Mouse (Mus musculus) heart, postnatal 0 days (tissue): Measurements from ENCODE around the gene Rfx4. TPM values are rescaled to one million over a fixed set of nuclear protein-coding genes. Genes with fewer than 3 reads are reported as not detected.

ENCODE experiments used
- ATAC-seq: fragments of 200-750 bp; cut with Nextera tagmentation; 2 replicates; pipeline ENCODE4 v1.8.0; 2017; ENCODE audit warnings: low read depth, moderate number of reproducible peaks, moderate library complexity; ENCODE audit not compliant: insufficient read depth
- DNase-seq: peaks from one replicate; pipeline ENCODE4 v3.0.0-alpha.2; 2016; ENCODE audit warnings: low spot score
- H3K27ac ChIP-seq: fragments of 300-500 bp; sonication (generic); 2 replicates; pipeline ENCODE4 v1.5.1; 2014; ENCODE audit warnings: low read depth, mild to moderate bottlenecking
- H3K27me3 ChIP-seq: fragments of 300-500 bp; sonication (generic); 2 replicates; pipeline ENCODE4 v1.6.1; 2014; ENCODE audit warnings: low read length, mixed read lengths; ENCODE audit not compliant: control insufficient read depth, insufficient read depth
- H3K36me3 ChIP-seq: fragments of 300-500 bp; sonication (generic); replicated peaks from 2 replicates; pipeline ENCODE4 v1.6.1; 2014; ENCODE audit warnings: low read length, mixed read lengths; ENCODE audit not compliant: control insufficient read depth, insufficient read depth
- H3K4me1 ChIP-seq: fragments of 300-500 bp; sonication (generic); 2 replicates; pipeline ENCODE4 v1.6.1; 2014; ENCODE audit warnings: antibody characterized with exemption; ENCODE audit not compliant: control insufficient read depth, insufficient read depth
- H3K4me2 ChIP-seq: fragments of 300-500 bp; sonication (generic); 2 replicates; pipeline ENCODE4 v1.6.1; 2014; ENCODE audit warnings: low read depth, mild to moderate bottlenecking, low read length, moderate library complexity
- H3K4me3 ChIP-seq: fragments of 300-500 bp; sonication (generic); 2 replicates; pipeline ENCODE4 v1.5.1; 2014; ENCODE audit warnings: low read depth, low read length
- H3K9ac ChIP-seq: fragments of 300-500 bp; sonication (generic); replicated peaks from 2 replicates; pipeline ENCODE4 v1.6.1; 2014; ENCODE audit warnings: low read depth, low read length, mixed read lengths
- H3K9me3 ChIP-seq: fragments of 300-500 bp; sonication (generic); replicated peaks from 2 replicates; pipeline ENCODE4 v1.6.1; 2016; ENCODE audit warnings: low read length; ENCODE audit not compliant: control insufficient read depth
- CTCF ChIP-seq: IDR thresholded peaks from 2 replicates; pipeline ENCODE4 v1.5.1; 2016; ENCODE audit warnings: antibody characterized with exemption, control low read depth, low read depth
- EP300 ChIP-seq: IDR thresholded peaks from 2 replicates; pipeline ENCODE4 v1.6.1; 2016; ENCODE audit warnings: antibody characterized with exemption, low read depth
- WGBS: fragments of 180-500 bp; shearing (Covaris S2); extraction: QIAGEN DNeasy Blood & Tissue Kit; methylation state at CpG from one replicate; pipeline ENCODE4 v1.1.7; 2014; 5-methylcytosine and 5-hydroxymethylcytosine counted together
- polyA plus RNA-seq: library from polyadenylated mRNA; unstranded; fragments of >200 nt; fragmentation: Nextera tagmentation; extraction: Ambion mirVana; gene quantifications from 2 replicates; pipeline ENCODE4 v1.2.1, GENCODE M21; 2015
- total RNA-seq: library from RNA; depleted of rRNA; stranded (reverse); fragments of >200 nt; gene quantifications from 2 replicates; pipeline ENCODE4 v1.2.3, GENCODE M21; 2014; ENCODE audit warnings: low replicate concordance

Rfx4 gene
- total and polyA plus RNA-seq, 2 experiments from 2014 or later = not detected

DNA sequence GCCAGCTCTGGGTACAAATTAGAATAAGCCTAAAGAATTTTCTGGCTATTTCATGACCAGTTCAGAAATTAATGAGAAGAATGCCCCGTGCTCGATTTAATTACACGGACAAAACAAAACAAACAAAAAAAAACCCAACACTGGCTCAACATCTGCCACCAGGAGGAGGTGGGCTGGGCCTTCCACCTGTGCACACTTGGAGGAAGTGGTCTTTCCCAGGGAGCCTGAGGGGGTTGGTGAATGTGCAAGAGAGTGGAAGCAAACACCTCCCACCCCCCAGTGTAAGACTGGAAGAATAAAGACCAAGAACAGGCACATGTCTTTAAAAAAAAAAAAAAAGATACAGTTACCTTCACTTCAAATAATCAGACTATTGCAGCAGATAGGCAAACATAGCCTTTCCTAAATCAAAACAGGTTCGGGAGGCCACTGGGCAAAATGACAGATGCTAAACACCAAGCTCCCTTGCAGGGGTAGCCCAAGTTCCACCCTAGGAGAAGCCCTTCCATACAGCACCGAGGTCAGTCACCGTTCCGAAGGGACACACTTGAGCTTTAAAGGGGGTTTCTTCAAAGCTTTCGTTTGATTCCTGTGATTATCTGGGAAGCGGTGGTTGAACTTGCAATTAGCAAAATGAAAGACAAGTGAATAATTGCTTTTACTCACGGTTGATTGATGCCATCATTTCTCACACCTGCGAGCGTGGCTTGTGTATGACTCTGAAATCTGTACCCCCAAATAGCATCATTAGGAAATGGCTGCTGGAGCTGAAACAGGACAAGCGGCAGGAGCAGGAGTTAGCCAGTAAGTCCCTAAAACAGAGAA is 103.9 kb downstream of the Rfx4 start:
- Histone ChIP-seq H3K36me3 (no peaks in the 10 kb centered on the region), H3K27ac (no peak overlapping the region), H3K4me3 (no peak overlapping the region), H3K4me1 (no peaks in the 10 kb centered on the region), H3K9me3 (no peaks in the 10 kb centered on the region), H3K4me2 (no peak overlapping the region), H3K9ac (no peak overlapping the region), H3K27me3 (peaks cover 34% of the 10 kb centered on the region; the same call in 1 of the 2 replicates)
- ATAC-seq (no peak), DNase-seq (no peak)
- WGBS = 64% methylated on average over 13 of the region's 13 CpGs
- TF ChIP-seq CTCF (no peak), EP300 (no peak)

DNA sequence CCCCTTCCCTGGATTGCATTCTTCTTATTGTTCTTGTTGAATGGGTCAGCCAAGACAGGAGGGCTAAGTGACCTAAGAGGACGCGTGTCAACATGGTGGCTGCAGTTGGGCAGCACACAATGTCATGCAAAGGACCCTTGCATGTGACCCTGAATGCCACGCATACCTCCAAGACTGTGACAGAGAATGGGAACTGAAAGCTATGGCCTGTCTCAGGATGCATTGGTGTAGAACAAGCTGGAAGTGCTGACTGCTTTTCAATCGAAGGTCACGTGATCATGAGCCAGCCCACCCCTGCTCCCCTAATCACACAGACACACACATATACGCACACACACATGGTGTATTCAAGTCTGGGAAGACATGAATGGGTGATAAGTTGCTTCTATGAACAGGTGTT is 107.6 kb downstream of the Rfx4 start:
- H3K9me3 ChIP-seq = no peaks in the 10 kb centered on the region; the same call in 1 of the 2 replicates
- ATAC-seq (no peak), DNase-seq (no peak)
- no peaks in the 10 kb centered on the region for H3K4me1 ChIP-seq
- no peak for TF ChIP-seq EP300
- no peak for TF ChIP-seq CTCF
- 81% methylated on average over 6 of the region's 6 CpGs for WGBS
- peaks cover 41% of the 10 kb centered on the region for H3K27me3 ChIP-seq
- no peak overlapping the region for H3K9ac ChIP-seq
- no peaks in the 10 kb centered on the region for H3K36me3 ChIP-seq
- H3K4me3 ChIP-seq = no peak overlapping the region
- H3K4me2 ChIP-seq = no peak overlapping the region
- no peak overlapping the region for H3K27ac ChIP-seq

DNA sequence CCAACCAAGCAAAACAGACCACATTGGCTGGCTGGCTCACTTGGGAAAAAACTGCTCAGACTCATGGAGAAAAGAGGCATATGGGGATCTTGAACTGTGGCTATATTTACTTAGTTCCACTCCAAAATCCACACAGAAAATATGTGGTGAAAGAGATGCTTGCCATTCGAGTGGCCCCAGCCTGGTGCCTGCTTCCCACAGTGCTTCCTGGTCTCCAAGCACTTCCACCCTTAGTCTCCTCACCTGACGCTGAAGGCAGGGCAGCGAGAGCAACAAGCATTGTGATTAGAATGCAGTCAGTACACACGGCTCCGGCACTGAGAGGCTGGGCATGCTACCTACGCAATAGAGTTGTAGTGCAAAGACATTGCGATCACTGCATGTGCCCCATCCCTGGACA is 111.7 kb downstream of the Rfx4 start:
- Histone ChIP-seq H3K9me3 (no peaks in the 10 kb centered on the region; the same call in 1 of the 2 replicates), H3K27me3 (peaks cover 29% of the 10 kb centered on the region), H3K4me1 (no peaks in the 10 kb centered on the region), H3K36me3 (no peaks in the 10 kb centered on the region), H3K27ac (no peak overlapping the region), H3K9ac (no peak overlapping the region), H3K4me2 (no peak overlapping the region), H3K4me3 (no peak overlapping the region)
- TF ChIP-seq CTCF (no peak), EP300 (no peak)
- DNase-seq (no peak), ATAC-seq (no peak)
- 79% methylated on average over 7 of the region's 7 CpGs for WGBS

DNA sequence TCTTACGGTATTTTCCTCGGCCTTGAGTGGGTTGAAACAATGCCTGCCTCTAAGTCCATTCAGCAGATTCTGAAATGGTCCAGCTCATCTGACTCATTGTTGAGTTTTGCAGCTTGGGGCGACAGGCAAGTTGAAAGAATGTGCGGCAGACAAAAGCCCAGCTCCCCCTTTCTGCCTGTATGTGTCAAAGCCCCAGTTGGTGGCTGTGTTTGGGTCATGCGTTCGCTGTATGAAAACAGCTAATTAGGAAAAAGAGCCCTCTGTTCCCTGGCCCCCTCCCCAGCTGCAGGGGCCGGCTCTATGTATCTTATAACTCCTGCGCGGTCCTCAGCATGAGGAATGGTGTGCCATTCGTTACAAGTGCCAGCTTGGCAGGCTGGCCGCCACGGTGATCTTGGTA is 115.4 kb downstream of the Rfx4 start:
- 79% methylated on average over 12 of the region's 12 CpGs for WGBS
- H3K27me3 ChIP-seq = peaks cover 12% of the 10 kb centered on the region
- ATAC-seq (no peak), DNase-seq (no peak)
- no peak overlapping the region for H3K9ac ChIP-seq
- H3K9me3 ChIP-seq = no peaks in the 10 kb centered on the region
- no peak overlapping the region for H3K4me3 ChIP-seq
- no peaks in the 10 kb centered on the region for H3K4me1 ChIP-seq
- no peak overlapping the region for H3K27ac ChIP-seq
- H3K36me3 ChIP-seq = no peaks in the 10 kb centered on the region
- no peak overlapping the region for H3K4me2 ChIP-seq
- TF ChIP-seq CTCF = no peak
- TF ChIP-seq EP300 = no peak

DNA sequence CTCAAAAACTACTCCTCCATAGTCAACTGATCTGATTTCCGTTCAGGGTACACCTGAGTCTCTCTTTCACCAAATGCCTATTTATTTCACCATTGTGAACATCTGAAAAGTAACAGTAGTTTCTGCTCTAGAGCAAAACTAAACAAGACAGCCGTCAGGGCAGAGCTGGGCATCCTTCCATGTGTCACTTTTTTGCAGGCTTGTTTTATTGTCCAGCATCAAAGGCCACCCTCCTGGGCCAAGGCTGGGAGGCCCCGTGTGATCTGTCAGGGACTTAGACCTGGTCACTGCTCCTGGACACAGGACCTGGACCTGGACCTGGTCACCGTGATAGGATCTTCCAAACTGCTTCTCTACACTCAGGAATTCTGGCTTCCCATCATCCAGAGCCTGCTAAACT is 116.1 kb downstream of the Rfx4 start:
- no peak overlapping the region for H3K27ac ChIP-seq
- H3K9ac ChIP-seq = no peak overlapping the region
- H3K36me3 ChIP-seq = no peaks in the 10 kb centered on the region
- no peaks in the 10 kb centered on the region for H3K9me3 ChIP-seq
- peaks cover 10% of the 10 kb centered on the region; the same call in 1 of the 2 replicates for H3K27me3 ChIP-seq
- H3K4me2 ChIP-seq = no peak overlapping the region
- 71% methylated on average over 4 of the region's 4 CpGs for WGBS
- TF ChIP-seq EP300 (no peak), CTCF (no peak)
- H3K4me1 ChIP-seq = no peaks in the 10 kb centered on the region
- ATAC-seq (no peak), DNase-seq (no peak)
- no peak overlapping the region for H3K4me3 ChIP-seq
